Mouse (Mus musculus) embryonic facial prominence, embryonic 15.5 days (tissue): ENCODE data around the gene Zscan2. TPM values are rescaled to one million over a fixed set of nuclear protein-coding genes. Genes with fewer than 3 reads are reported as not detected.

Experiments
- ATAC-seq: fragments of 200-750 bp; cut with Nextera tagmentation; 2 replicates; pipeline ENCODE4 v1.8.0; 2017; ENCODE audit warnings: low read depth, moderate TSS enrichment; ENCODE audit not compliant: insufficient number of reproducible peaks, low FRiP score, low TSS enrichment
- H3K27ac ChIP-seq: fragments of 300-500 bp; sonication (generic); replicated peaks from 2 replicates; pipeline ENCODE4 v1.5.1; 2015; ENCODE audit warnings: mild to moderate bottlenecking, inconsistent platforms
- H3K27me3 ChIP-seq: fragments of 300-500 bp; sonication (generic); 2 replicates; pipeline ENCODE4 v1.6.1; 2015; ENCODE audit warnings: inconsistent platforms
- H3K36me3 ChIP-seq: fragments of 300-500 bp; sonication (generic); 2 replicates; pipeline ENCODE4 v1.6.1; 2015; ENCODE audit warnings: mild to moderate bottlenecking, inconsistent platforms
- H3K4me1 ChIP-seq: fragments of 300-500 bp; sonication (generic); 2 replicates; pipeline ENCODE4 v1.6.1; 2015; ENCODE audit warnings: inconsistent platforms
- H3K4me2 ChIP-seq: fragments of 300-500 bp; sonication (generic); replicated peaks from 2 replicates; pipeline ENCODE4 v1.6.1; 2015; ENCODE audit warnings: mild to moderate bottlenecking, inconsistent platforms
- H3K4me3 ChIP-seq: fragments of 300-500 bp; sonication (generic); replicated peaks from 2 replicates; pipeline ENCODE4 v1.5.1; 2015; ENCODE audit warnings: mild to moderate bottlenecking, inconsistent platforms
- H3K9ac ChIP-seq: fragments of 300-500 bp; sonication (generic); 2 replicates; pipeline ENCODE4 v1.6.1; 2015; ENCODE audit warnings: inconsistent platforms
- H3K9me3 ChIP-seq: fragments of 300-500 bp; sonication (generic); replicated peaks from 2 replicates; pipeline ENCODE4 v1.6.1; 2016; ENCODE audit warnings: inconsistent platforms
- WGBS: fragments of 180-500 bp; shearing (Covaris S2); methylation state at CpG from one replicate; pipeline ENCODE4 v1.1.7; 2015; 5-methylcytosine and 5-hydroxymethylcytosine counted together
- polyA plus RNA-seq: library from polyadenylated mRNA; unstranded; fragments of >200 nt; fragmentation: Nextera tagmentation; extraction: Ambion mirVana; gene quantifications from 2 replicates; pipeline ENCODE4 v1.2.1, GENCODE M21; 2015

Zscan2 gene
- polyA plus RNA-seq, 1 experiment from 2014 or later = 1.9 TPM

DNA sequence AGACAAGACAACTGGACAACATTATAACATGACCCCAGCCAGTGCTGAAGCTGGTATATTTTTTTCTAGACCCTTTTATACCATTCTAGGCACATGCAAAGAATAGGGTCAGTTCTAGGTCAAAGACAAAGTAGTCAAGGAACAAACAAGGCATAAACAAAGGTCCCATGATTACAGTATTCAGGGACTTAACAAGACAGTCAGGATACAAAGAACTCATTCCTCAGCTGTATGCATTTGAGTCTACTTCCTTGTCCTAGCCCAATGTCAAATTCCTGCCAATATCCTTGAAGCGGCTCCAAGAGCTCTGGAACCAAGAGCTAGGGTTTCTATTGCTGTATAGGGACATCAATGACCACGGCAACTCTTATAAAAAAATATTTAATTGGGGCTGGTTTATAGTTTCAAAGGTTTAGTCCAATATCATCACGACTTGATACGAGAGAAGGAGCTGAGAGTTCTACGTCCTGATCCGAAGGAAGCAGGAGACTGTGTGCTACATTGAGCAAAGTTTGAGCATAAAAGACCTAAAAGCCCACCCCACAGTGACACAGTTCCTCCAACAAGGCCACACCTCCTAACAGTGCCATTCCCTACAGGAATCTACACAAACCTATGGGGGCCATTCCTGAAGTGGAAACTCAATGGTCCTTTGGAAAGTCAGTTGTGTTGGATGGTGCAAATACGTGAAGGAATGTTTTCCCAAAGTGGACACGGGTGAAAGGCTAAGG, 16.6 kb upstream of the Zscan2 start:
- no peak overlapping the region for H3K4me2 ChIP-seq
- H3K27ac ChIP-seq = no peak overlapping the region
- no peak overlapping the region for H3K9ac ChIP-seq
- no peaks in the 10 kb centered on the region for H3K36me3 ChIP-seq
- H3K4me1 ChIP-seq = peaks cover 7% of the 10 kb centered on the region; the same call in 1 of the 2 replicates
- no peak overlapping the region for H3K4me3 ChIP-seq
- no peaks in the 10 kb centered on the region for H3K27me3 ChIP-seq
- 87% methylated on average over 8 of the region's 8 CpGs for WGBS
- no peaks in the 10 kb centered on the region for H3K9me3 ChIP-seq
- no peak for ATAC-seq

- no peak overlapping the region for H3K4me3 ChIP-seq
- H3K4me2 ChIP-seq = no peak overlapping the region
- H3K9ac ChIP-seq = no peak overlapping the region
- no peaks in the 10 kb centered on the region for H3K9me3 ChIP-seq
- ATAC-seq = no peak
- no peaks in the 10 kb centered on the region for H3K36me3 ChIP-seq
- H3K27ac ChIP-seq = no peak overlapping the region
- no peaks in the 10 kb centered on the region for H3K27me3 ChIP-seq
- 90% methylated on average over 12 of the region's 12 CpGs for WGBS
- H3K4me1 ChIP-seq = peaks cover 6% of the 10 kb centered on the region; the same call in 1 of the 2 replicates
Observed at GRCm38 (mm10) chr7:80844691-80845090, 16.0 kb upstream of the Zscan2 start.

DNA sequence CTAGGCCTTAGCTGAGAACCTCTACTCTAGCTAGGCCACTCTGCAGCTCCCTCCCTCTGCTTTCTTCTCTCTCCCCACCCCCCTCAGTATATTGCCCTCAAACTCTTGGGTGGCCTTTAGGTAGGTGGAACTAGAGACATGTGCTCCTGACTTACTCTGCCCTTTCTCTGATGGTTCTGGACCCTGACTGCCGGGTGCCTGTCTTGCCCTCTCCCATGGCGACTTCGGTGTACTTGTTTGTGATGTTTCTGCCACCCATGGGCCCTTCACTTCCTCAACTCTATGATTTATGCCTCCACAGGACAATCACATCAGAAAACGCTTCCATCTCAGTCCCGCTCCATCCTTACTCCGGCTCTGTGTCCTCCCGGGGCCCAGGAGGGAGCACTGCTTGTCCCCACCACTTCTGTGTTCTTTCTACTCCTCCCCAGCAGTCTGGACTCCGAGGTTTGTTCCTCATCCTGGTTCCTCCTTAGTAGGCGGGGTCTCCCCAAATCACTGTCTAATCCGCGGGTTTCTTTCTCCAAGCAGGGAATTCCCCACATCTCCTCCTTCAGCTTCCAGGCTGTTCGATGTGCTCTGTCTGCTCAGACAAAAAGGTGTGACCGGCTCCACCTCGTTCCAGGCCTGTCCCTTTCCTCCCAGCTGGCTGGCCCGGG, 15.0 kb upstream of the Zscan2 start:
- peaks cover 6% of the 10 kb centered on the region; the same call in 1 of the 2 replicates for H3K4me1 ChIP-seq
- no peak overlapping the region for H3K27ac ChIP-seq
- no peaks in the 10 kb centered on the region for H3K27me3 ChIP-seq
- no peak for ATAC-seq
- H3K4me2 ChIP-seq = no peak overlapping the region
- H3K9ac ChIP-seq = no peak overlapping the region
- 63% methylated on average over 15 of the region's 15 CpGs for WGBS
- no peaks in the 10 kb centered on the region for H3K9me3 ChIP-seq
- H3K36me3 ChIP-seq = no peaks in the 10 kb centered on the region
- H3K4me3 ChIP-seq = no peak overlapping the region

DNA sequence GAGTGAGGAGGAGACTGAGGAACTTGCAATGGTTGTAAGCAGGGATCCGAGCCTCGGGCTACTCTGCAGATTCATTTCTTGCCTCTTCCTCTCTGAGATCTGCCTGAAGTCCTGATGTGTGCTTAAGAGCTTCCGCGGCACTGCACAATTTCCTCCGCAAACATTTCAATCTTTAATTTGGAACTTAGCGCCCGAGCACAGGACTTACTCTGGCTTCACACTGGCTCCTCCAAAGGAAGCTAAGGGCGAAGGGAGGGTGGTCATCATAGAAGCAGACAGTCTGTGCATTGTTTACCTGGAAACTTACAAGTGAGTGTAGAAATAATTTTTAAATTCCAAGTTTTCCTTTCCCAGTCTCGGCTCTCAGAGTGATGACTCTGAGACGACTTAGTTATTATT, 14.4 kb upstream of the Zscan2 start:
- Histone ChIP-seq H3K4me1 (peaks cover 6% of the 10 kb centered on the region; the same call in 1 of the 2 replicates), H3K27ac (no peak overlapping the region), H3K27me3 (no peaks in the 10 kb centered on the region), H3K36me3 (no peaks in the 10 kb centered on the region), H3K4me3 (no peak overlapping the region), H3K9ac (no peak overlapping the region), H3K9me3 (no peaks in the 10 kb centered on the region), H3K4me2 (no peak overlapping the region)
- no peak for ATAC-seq
- 81% methylated on average over 10 of the region's 10 CpGs for WGBS

GRCm38 (mm10) chr7:80846709-80847108, 14.0 kb upstream of the Zscan2 start:
- Histone ChIP-seq H3K36me3 (no peaks in the 10 kb centered on the region), H3K9ac (no peak overlapping the region), H3K4me2 (no peak overlapping the region), H3K27ac (no peak overlapping the region), H3K4me3 (no peak overlapping the region), H3K9me3 (no peaks in the 10 kb centered on the region), H3K4me1 (peaks cover 6% of the 10 kb centered on the region; the same call in 1 of the 2 replicates), H3K27me3 (no peaks in the 10 kb centered on the region)
- no peak for ATAC-seq
- WGBS = 90% methylated on average over 5 of the region's 5 CpGs

- no peaks in the 10 kb centered on the region for H3K9me3 ChIP-seq
- no peak overlapping the region for H3K4me3 ChIP-seq
- H3K4me1 ChIP-seq = peaks cover 6% of the 10 kb centered on the region; the same call in 1 of the 2 replicates
- WGBS = 78% methylated on average over 2 of the region's 2 CpGs
- H3K27ac ChIP-seq = no peak overlapping the region
- H3K36me3 ChIP-seq = no peaks in the 10 kb centered on the region
- no peaks in the 10 kb centered on the region for H3K27me3 ChIP-seq
- no peak for ATAC-seq
- H3K4me2 ChIP-seq = no peak overlapping the region
- H3K9ac ChIP-seq = no peak overlapping the region
Observed at GRCm38 (mm10) chr7:80849267-80849666, 11.5 kb upstream of the Zscan2 start.

- WGBS = 24% methylated on average over 4 of the region's 4 CpGs
- H3K27me3 ChIP-seq = no peaks in the 10 kb centered on the region
- H3K9ac ChIP-seq = no peak overlapping the region
- no peak overlapping the region for H3K4me2 ChIP-seq
- H3K27ac ChIP-seq = no peak overlapping the region
- no peak overlapping the region for H3K4me3 ChIP-seq
- no peaks in the 10 kb centered on the region for H3K9me3 ChIP-seq
- ATAC-seq = peak; percentile 79; the same call in 1 of the 2 replicates
- peaks cover 6% of the 10 kb centered on the region; the same call in 1 of the 2 replicates for H3K4me1 ChIP-seq
- H3K36me3 ChIP-seq = no peaks in the 10 kb centered on the region
Observed at GRCm38 (mm10) chr7:80849710-80850109, 11.0 kb upstream of the Zscan2 start.

DNA sequence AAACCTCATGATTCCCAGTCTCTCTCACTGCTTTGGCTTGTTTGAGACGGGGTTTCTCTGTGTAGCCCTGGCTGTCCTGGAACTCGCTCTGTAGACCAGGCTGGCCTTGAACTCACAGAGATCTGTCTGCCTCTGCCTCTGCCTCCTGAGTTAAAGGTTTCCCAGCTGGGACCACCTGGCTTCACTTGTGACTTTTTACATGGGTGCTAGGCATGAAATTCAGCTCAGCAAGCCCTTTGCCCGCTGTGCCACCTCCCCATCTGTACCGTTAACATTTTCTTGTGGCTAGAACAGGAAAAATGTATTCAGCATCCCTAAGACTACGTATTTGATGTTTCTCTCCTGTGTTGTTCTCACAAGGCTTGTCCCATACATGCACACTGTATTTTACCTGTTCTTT, 10.2 kb upstream of the Zscan2 start:
- no peak for ATAC-seq
- Histone ChIP-seq H3K27ac (no peak overlapping the region), H3K4me2 (no peak overlapping the region), H3K27me3 (no peaks in the 10 kb centered on the region), H3K4me3 (no peak overlapping the region), H3K36me3 (no peaks in the 10 kb centered on the region), H3K4me1 (peaks cover 6% of the 10 kb centered on the region; the same call in 1 of the 2 replicates), H3K9me3 (no peaks in the 10 kb centered on the region), H3K9ac (no peak overlapping the region)
- WGBS = 80% methylated on average over 5 of the region's 5 CpGs

GRCm38 (mm10) chr7:80853218-80853617, 7.5 kb upstream of the Zscan2 start:
- Histone ChIP-seq H3K9me3 (no peaks in the 10 kb centered on the region), H3K4me3 (no peak overlapping the region), H3K27ac (no peak overlapping the region), H3K9ac (no peak overlapping the region), H3K36me3 (no peaks in the 10 kb centered on the region), H3K27me3 (no peaks in the 10 kb centered on the region), H3K4me2 (no peak overlapping the region), H3K4me1 (no peaks in the 10 kb centered on the region)
- 95% methylated on average over 3 of the region's 3 CpGs for WGBS
- no peak for ATAC-seq

DNA sequence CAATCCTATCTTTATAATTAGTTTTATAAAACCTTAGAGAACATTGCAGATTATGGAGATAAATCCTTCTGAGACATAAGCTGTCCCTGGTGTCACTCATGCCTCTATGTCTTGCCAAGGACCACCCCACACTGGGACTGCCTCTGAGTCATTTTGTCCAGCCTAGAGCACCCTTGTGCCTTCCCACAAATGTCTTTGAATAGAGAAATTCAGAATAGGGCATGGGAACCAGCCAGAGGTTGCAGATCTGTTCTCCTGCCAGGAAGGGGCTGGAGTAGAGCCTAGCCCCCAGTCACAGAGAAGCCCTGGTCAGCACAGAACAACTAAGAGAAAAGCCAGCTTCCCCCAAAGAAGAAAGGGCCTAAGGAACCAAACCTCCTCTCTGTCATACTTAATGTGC, 5.4 kb upstream of the Zscan2 start:
- H3K9ac ChIP-seq = no peak overlapping the region
- no peaks in the 10 kb centered on the region for H3K9me3 ChIP-seq
- no peak overlapping the region for H3K27ac ChIP-seq
- no peaks in the 10 kb centered on the region for H3K27me3 ChIP-seq
- H3K4me2 ChIP-seq = no peak overlapping the region
- peaks cover 5% of the 10 kb centered on the region; the same call in 1 of the 2 replicates for H3K4me1 ChIP-seq
- no peaks in the 10 kb centered on the region for H3K36me3 ChIP-seq
- ATAC-seq = no peak
- H3K4me3 ChIP-seq = no peak overlapping the region

DNA sequence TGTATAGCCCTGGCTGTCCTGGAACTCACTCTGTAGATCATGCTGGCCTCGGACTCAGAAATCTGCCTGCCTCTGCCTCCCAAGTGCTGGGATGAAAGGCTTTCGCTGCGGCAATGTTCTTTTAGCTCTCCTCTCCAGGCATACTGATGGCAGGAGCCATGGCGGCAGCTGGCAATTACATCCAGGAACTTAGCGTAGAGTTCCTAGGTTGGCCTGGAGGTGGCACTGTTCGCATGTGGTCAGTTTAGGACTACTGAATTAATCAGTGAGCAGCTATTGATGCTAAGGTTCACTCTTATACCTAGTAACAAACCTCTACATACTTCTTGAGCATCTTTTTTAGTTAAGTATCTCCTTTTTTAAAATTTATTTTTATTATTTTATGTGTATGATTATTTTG, 3.5 kb upstream of the Zscan2 start:
- H3K4me2 ChIP-seq = no peak overlapping the region

More for the DNA sequence above, 3.5 kb upstream of the Zscan2 start:
- no peaks in the 10 kb centered on the region for H3K36me3 ChIP-seq
- no peak overlapping the region for H3K4me3 ChIP-seq
- peaks cover 12% of the 10 kb centered on the region for H3K4me1 ChIP-seq
- H3K9ac ChIP-seq = no peak overlapping the region
- no peaks in the 10 kb centered on the region for H3K27me3 ChIP-seq
- H3K9me3 ChIP-seq = no peaks in the 10 kb centered on the region
- no peak overlapping the region for H3K27ac ChIP-seq
- WGBS = 32% methylated on average over 6 of the region's 6 CpGs
- no peak for ATAC-seq
